ENCODE assay signal across 23 mouse cellular contexts in genomic region chr1:160967268-160967667, GRCm38 (mm10). TPM values are rescaled to one million over a fixed set of nuclear protein-coding genes. Genes with fewer than 3 reads are reported as not detected.
DNase-seq lines count a peak whose midpoint lies in the region; ATAC-seq and TF ChIP-seq lines count a peak whose summit lies in the region.
"Had no signal": no experiment of that assay in that cellular context is flagged by ENCODE, and none has a peak within 500 bp of the region (broad histone marks: within the 10 kb centered on the region; RNA-seq: fewer than 3 reads in every experiment).

No protein-coding gene starts in this region.

- TF ChIP-seq EP300 in MEL (IDR thresholded peaks at IDR 0.05; ENCODE audit: low read depth in 1 of 2, low read length in 2 of 2), result no peak

- no peak overlapping the region for H3K4me3 ChIP-seq in kidney, adult 2 months (ENCODE audit: insufficient read depth, low read depth, low read length)
- no peak overlapping the region for H3K4me3 ChIP-seq in MEL (ENCODE audit: control insufficient read depth in 1 of 2, insufficient read depth in 1 of 2, low read depth in 2 of 2, low read length in 2 of 2)
- H3K4me3 ChIP-seq: embryonic facial prominence, embryonic 15.5 days; forebrain, embryonic 15.5 days; heart, adult 2 months; hindbrain, embryonic 12.5 days; midbrain, embryonic 10.5 days; stomach, embryonic 15.5 days had no signal

- no peak overlapping the region for H3K9ac ChIP-seq in MEL (ENCODE audit: control insufficient read depth, low read depth, low read length, poor library complexity, severe bottlenecking)
- H3K9ac ChIP-seq: embryonic facial prominence, embryonic 15.5 days; forebrain, embryonic 15.5 days; hindbrain, embryonic 12.5 days; stomach, embryonic 15.5 days had no signal

- DNase-seq in kidney, adult 2 months, result peak; percentile 29
- no peak for DNase-seq in kidney, adult 18-20 months
- peak; percentile 46 to 81 for DNase-seq in layer of hippocampus, adult 18-20 months (ENCODE audit: low spot score in 2 of 2)
- DNase-seq in layer of hippocampus, postnatal 10 days (ENCODE audit: low spot score in 2 of 2), result no peak
- peak; percentile 28 for DNase-seq in MEL (ENCODE audit: low read depth, low spot score)
- peak; percentile 30 to 46 for DNase-seq in kidney, postnatal 4 days
- DNase-seq: adrenal gland, postnatal 36 days; cerebellum, postnatal 36 days; gastrocnemius, postnatal 25 days; heart, adult 2 months; right cerebral cortex, adult 18-20 months; thymus, adult 18-20 months; thymus, postnatal 4 days had no signal

- 86% methylated on average over 1 of the region's 1 CpGs for WGBS in kidney, adult 2 months

- TF ChIP-seq CTCF in kidney, adult 2 months (conservative IDR thresholded peaks at IDR 0.05; ENCODE audit: insufficient read depth, insufficient read length, low read depth, low read length), result no peak
- TF ChIP-seq CTCF in MEL (IDR thresholded peaks at IDR 0.05 in 2 of 3, conservative IDR thresholded peaks at IDR 0.05 in 1 of 3; ENCODE audit: control insufficient read depth in 1 of 3, insufficient read depth in 1 of 3, low read depth in 2 of 3, low read length in 3 of 3, poor library complexity in 1 of 3, severe bottlenecking in 1 of 3), result no peak

- no peaks in the 10 kb centered on the region for H3K9me3 ChIP-seq in MEL (replicated peaks; ENCODE audit: insufficient read depth, low read length)
- H3K9me3 ChIP-seq: embryonic facial prominence, embryonic 15.5 days; forebrain, embryonic 15.5 days; hindbrain, embryonic 12.5 days; midbrain, embryonic 10.5 days; stomach, embryonic 15.5 days had no signal

- H3K4me1 ChIP-seq in kidney, adult 2 months (ENCODE audit: control insufficient read depth, insufficient read depth, low read length), result no peaks in the 10 kb centered on the region
- peaks cover 9 to 17% of the 10 kb centered on the region in 2 experiments for H3K4me1 ChIP-seq in MEL (ENCODE audit: control insufficient read depth in 1 of 2, insufficient read depth in 2 of 2, low read length in 2 of 2)
- H3K4me1 ChIP-seq: embryonic facial prominence, embryonic 15.5 days; forebrain, embryonic 15.5 days; hindbrain, embryonic 12.5 days; midbrain, embryonic 10.5 days; stomach, embryonic 15.5 days had no signal

- no peak for ATAC-seq in monocyte, adult 5-6 weeks (replicated peaks; ENCODE audit: insufficient number of reproducible peaks, low FRiP score, low TSS enrichment, poor library complexity, severe bottlenecking)
- ATAC-seq in granulocyte monocyte progenitor cell, adult 5-6 weeks (replicated peaks; ENCODE audit: poor library complexity, severe bottlenecking), result no peak
- ATAC-seq: forebrain, embryonic 15.5 days; intestine, postnatal 0 days; midbrain, embryonic 16.5 days; Patski had no signal

- TF ChIP-seq RAD21 in MEL (IDR thresholded peaks at IDR 0.05; ENCODE audit: low read depth, low read length), result no peak

- TF ChIP-seq POLR2A in kidney, adult 2 months (IDR thresholded peaks at IDR 0.05; ENCODE audit: low read depth, low read length), result no peak
- no peak for TF ChIP-seq POLR2A in MEL (IDR thresholded peaks at IDR 0.05; ENCODE audit: control insufficient read depth in 1 of 2, insufficient read depth in 1 of 2, low read depth in 1 of 2, low read length in 2 of 2, poor library complexity in 1 of 2)

- no peaks in the 10 kb centered on the region for H3K27me3 ChIP-seq in kidney, adult 2 months (replicated peaks; ENCODE audit: control insufficient read depth, insufficient read depth, low read length)
- H3K27me3 ChIP-seq in MEL (ENCODE audit: control insufficient read depth in 1 of 2, insufficient read depth in 2 of 2, low read length in 2 of 2), result no peaks in the 10 kb centered on the region
- H3K27me3 ChIP-seq: embryonic facial prominence, embryonic 15.5 days; forebrain, embryonic 15.5 days; hindbrain, embryonic 12.5 days; Patski; stomach, embryonic 15.5 days had no signal

- H3K27ac ChIP-seq in kidney, adult 2 months (ENCODE audit: insufficient read depth, low read depth, low read length), result no peak overlapping the region
- no peak overlapping the region for H3K27ac ChIP-seq in MEL (ENCODE audit: control insufficient read depth, low read depth, low read length)
- H3K27ac ChIP-seq: embryonic facial prominence, embryonic 15.5 days; forebrain, embryonic 15.5 days; heart, adult 2 months; hindbrain, embryonic 12.5 days; midbrain, embryonic 10.5 days; stomach, embryonic 15.5 days had no signal

- H3K36me3 ChIP-seq in kidney, adult 2 months (ENCODE audit: control insufficient read depth, insufficient read depth, low read length), result peaks cover 22% of the 10 kb centered on the region
- peaks cover 24 to 49% of the 10 kb centered on the region in 2 experiments for H3K36me3 ChIP-seq in MEL (ENCODE audit: control insufficient read depth in 1 of 2, insufficient read depth in 2 of 2, low read length in 2 of 2)

- no peaks in the 10 kb centered on the region for H3K79me2 ChIP-seq in MEL (ENCODE audit: control insufficient read depth, insufficient read depth, low read length, poor library complexity)

TF ChIP-seq in MEL, 35 proteins besides CTCF, POLR2A, EP300 and RAD21:
- TF ChIP-seq USF1 (IDR thresholded peaks at IDR 0.05; ENCODE audit: low read depth, low read length) (no peak), UBTF (IDR thresholded peaks at IDR 0.05; ENCODE audit: borderline replicate concordance, insufficient read depth, low read depth, low read length) (no peak), MAZ (IDR thresholded peaks at IDR 0.05; ENCODE audit: low read depth, low read length) (no peak), POLR2AphosphoS2 (IDR thresholded peaks at IDR 0.05; ENCODE audit: low read length) (no peak), ZMIZ1 (IDR thresholded peaks at IDR 0.05; ENCODE audit: low read depth, low read length) (no peak), MAX (IDR thresholded peaks at IDR 0.05; ENCODE audit: low read length) (peak; percentile 21; the same call in 1 of the 2 replicates), GABPA (IDR thresholded peaks at IDR 0.05; ENCODE audit: low read depth, low read length) (no peak), ELF1 (IDR thresholded peaks at IDR 0.05; ENCODE audit: low read depth, low read length) (no peak), ETS1 (IDR thresholded peaks at IDR 0.05; ENCODE audit: low read depth, low read length) (peak; percentile 53; the same call in 1 of the 2 replicates), MXI1 (IDR thresholded peaks at IDR 0.05; ENCODE audit: low read depth, low read length) (peak; percentile 55; the same call in 1 of the 2 replicates), ZNF384 (IDR thresholded peaks at IDR 0.05; ENCODE audit: low read depth, low read length) (no peak), JUND (IDR thresholded peaks at IDR 0.05; ENCODE audit: low read depth, low read length) (no peak), SIN3A (IDR thresholded peaks at IDR 0.05; ENCODE audit: low read length) (no peak), MEF2A (IDR thresholded peaks at IDR 0.05; ENCODE audit: extremely low read depth, insufficient replicate concordance, low read depth, low read length, poor library complexity, severe bottlenecking) (no peak), TBP (IDR thresholded peaks at IDR 0.05; ENCODE audit: low read depth, low read length) (no peak), MAFK (IDR thresholded peaks at IDR 0.05; ENCODE audit: borderline replicate concordance, low read depth, low read length) (no peak), GATA1 (IDR thresholded peaks at IDR 0.05; ENCODE audit: low read depth, low read length) (peak; percentile 37; the same call in 1 of the 2 replicates), TCF12 (IDR thresholded peaks at IDR 0.05; ENCODE audit: low read depth, low read length) (no peak), TAL1 (IDR thresholded peaks at IDR 0.05; ENCODE audit: low read length) (no peak), KAT2A (conservative IDR thresholded peaks at IDR 0.05; ENCODE audit: low read depth, low read length) (no peak), NRF1 (IDR thresholded peaks at IDR 0.05; ENCODE audit: insufficient read depth, low read depth, low read length, poor library complexity, severe bottlenecking) (no peak), RCOR1 (IDR thresholded peaks at IDR 0.05; ENCODE audit: low read depth, low read length) (no peak), CHD2 (IDR thresholded peaks at IDR 0.05; ENCODE audit: low read length) (no peak), NELFE (IDR thresholded peaks at IDR 0.05; ENCODE audit: low read depth, low read length) (no peak), SMC3 (IDR thresholded peaks at IDR 0.05; ENCODE audit: low read depth, low read length) (no peak), POLR2AphosphoS5 (IDR thresholded peaks at IDR 0.05; ENCODE audit: borderline replicate concordance, low read depth, low read length) (no peak), CHD1 (IDR thresholded peaks at IDR 0.05; ENCODE audit: low read depth, low read length) (no peak), USF2 (IDR thresholded peaks at IDR 0.05; ENCODE audit: borderline replicate concordance in 1 of 2, insufficient read depth in 1 of 2, low read depth in 1 of 2, low read length in 2 of 2) (no peak), ZKSCAN1 (IDR thresholded peaks at IDR 0.05; ENCODE audit: low read depth, low read length) (no peak), MYB (IDR thresholded peaks at IDR 0.05; ENCODE audit: low read depth, low read length) (no peak), HCFC1 (IDR thresholded peaks at IDR 0.05; ENCODE audit: low read depth, low read length) (no peak), ZC3H11A (IDR thresholded peaks at IDR 0.05; ENCODE audit: low read depth, low read length) (no peak)

RNA-seq across cellular contexts. Expression of gene Serpinc1, which starts 11.1 kb away (rescaled TPM):
- 2.3 and 3.3 TPM in 2 replicates for polyA plus RNA-seq in kidney, adult 2 months (2012; rRNA removed)
- under 1 TPM; 0.10 TPM for total RNA-seq in layer of hippocampus, adult 18-20 months (2021)
- total RNA-seq in layer of hippocampus, postnatal 10 days (2021), result under 1 TPM; 0.13 to 0.59 TPM
- 0.19 and 0.20 TPM in 2 replicates for total RNA-seq in MEL (2012; rRNA removed)
- polyA plus RNA-seq in MEL (2012; ENCODE audit: insufficient read depth in 1 of 2, insufficient read length in 2 of 2, low read depth in 1 of 2, low replicate concordance in 2 of 2, missing spikeins in 1 of 2), result 1 to 10 TPM in 1 of 2 experiments, not detected in 1; 1.3 TPM
- total RNA-seq in monocyte, adult 5-6 weeks (2017), result 0.64 to 7.9 TPM (median 0.68 TPM) in 3 replicates
- 0.06 and 0.38 TPM in 2 replicates for total RNA-seq in granulocyte monocyte progenitor cell, adult 5-6 weeks (2014; fragmentation: Nextera tagmentation)
- total RNA-seq in granulocyte monocyte progenitor cell, adult 5-6 weeks (2017), result 0.21 TPM in 1 of 2 replicates, not detected in the other

Comparison
In these comparisons a context has a peak if more than half of its experiments do, and no peak if none do; other contexts are left out.
1. DNase-seq: peak in kidney, adult 2 months (single experiment), layer of hippocampus, adult 18-20 months (2 of 2), MEL (single experiment) and kidney, postnatal 4 days (2 of 2); none in kidney, adult 18-20 months (single experiment) and layer of hippocampus, postnatal 10 days (0 of 2).